Mouse (Mus musculus): ENCODE data around the gene Acss2. TPM values are rescaled to one million over a fixed set of nuclear protein-coding genes. Genes with fewer than 3 reads are reported as not detected.

The Acss2 gene
- polyA plus RNA-seq, 1 experiment from 2014 or later: 20.9 TPM

- ATAC-seq (ENCODE audit: low read depth): no peak
- peak overlapping the region; percentile 42 for H3K9ac ChIP-seq
- peaks cover 94% of the 10 kb centered on the region for H3K4me1 ChIP-seq (replicated peaks)
- H3K4me3 ChIP-seq (replicated peaks): peak overlapping the region; percentile 1; the same call in 1 of the 2 replicates
- no peak for DNase-seq
- H3K36me3 ChIP-seq: no peaks in the 10 kb centered on the region
- H3K9me3 ChIP-seq (replicated peaks): no peaks in the 10 kb centered on the region
- H3K27ac ChIP-seq: peak overlapping the region; percentile 74
- H3K27me3 ChIP-seq: no peaks in the 10 kb centered on the region
- WGBS (ENCODE audit: insufficient replicate concordance): 17% methylated on average over 6 of the region's 6 CpGs
- peak overlapping the region; percentile 39 for H3K4me2 ChIP-seq
These were observed 99.2 kb downstream of the Acss2 start for GRCm38 (mm10) chr2:155616971-155617370.

- H3K36me3 ChIP-seq: no peaks in the 10 kb centered on the region
- peak overlapping the region; percentile 74; the same call in 1 of the 2 replicates for H3K27ac ChIP-seq
- H3K4me2 ChIP-seq: no peak overlapping the region
- no peak overlapping the region for H3K9ac ChIP-seq
- H3K27me3 ChIP-seq: peaks cover 5% of the 10 kb centered on the region; the same call in 1 of the 2 replicates
- 12% methylated on average over 8 of the region's 8 CpGs for WGBS (ENCODE audit: insufficient replicate concordance)
- no peaks in the 10 kb centered on the region for H3K9me3 ChIP-seq (replicated peaks)
- H3K4me3 ChIP-seq (replicated peaks): no peak overlapping the region
- peaks cover 92% of the 10 kb centered on the region for H3K4me1 ChIP-seq (replicated peaks)
- ATAC-seq (ENCODE audit: low read depth) (peak; percentile 68), DNase-seq (peak; percentile 82)
These were observed 102.1 kb downstream of the Acss2 start for GRCm38 (mm10) chr2:155619817-155620216.

- Histone ChIP-seq H3K4me2 (no peak overlapping the region), H3K27ac (no peak overlapping the region), H3K27me3 (peaks cover 29% of the 10 kb centered on the region), H3K4me3 (replicated peaks) (no peak overlapping the region), H3K36me3 (no peaks in the 10 kb centered on the region), H3K9me3 (replicated peaks) (no peaks in the 10 kb centered on the region), H3K9ac (0 out of 2 replicates have a peak overlapping the region, but pooled peaks have one; percentile 6), H3K4me1 (replicated peaks) (peaks cover 69% of the 10 kb centered on the region)
- 24% methylated on average over 11 of the region's 11 CpGs for WGBS (ENCODE audit: insufficient replicate concordance)
- DNase-seq: no peak
- ATAC-seq (ENCODE audit: low read depth): no peak
These were observed 104.9 kb downstream of the Acss2 start for GRCm38 (mm10) chr2:155622606-155623005.

- no peak overlapping the region for H3K4me2 ChIP-seq
- no peak overlapping the region for H3K4me3 ChIP-seq (replicated peaks)
- ATAC-seq (ENCODE audit: low read depth) (no peak), DNase-seq (no peak)
- peaks cover 43% of the 10 kb centered on the region for H3K27me3 ChIP-seq
- no peak overlapping the region for H3K27ac ChIP-seq
- 63% methylated on average over 6 of the region's 6 CpGs for WGBS (ENCODE audit: insufficient replicate concordance)
- H3K36me3 ChIP-seq: no peaks in the 10 kb centered on the region
- H3K4me1 ChIP-seq (replicated peaks): peaks cover 60% of the 10 kb centered on the region
- no peaks in the 10 kb centered on the region for H3K9me3 ChIP-seq (replicated peaks)
- H3K9ac ChIP-seq: no peak overlapping the region
These were observed 106.2 kb downstream of the Acss2 start for GRCm38 (mm10) chr2:155623996-155624395.

- peaks cover 51% of the 10 kb centered on the region for H3K27me3 ChIP-seq
- ATAC-seq (ENCODE audit: low read depth) (peak; percentile 25; the same call in 1 of the 2 replicates), DNase-seq (no peak)
- no peak overlapping the region for H3K4me2 ChIP-seq
- no peak overlapping the region for H3K9ac ChIP-seq
- no peak overlapping the region for H3K27ac ChIP-seq
- H3K4me1 ChIP-seq (replicated peaks): peaks cover 60% of the 10 kb centered on the region
- H3K9me3 ChIP-seq (replicated peaks): no peaks in the 10 kb centered on the region
- no peaks in the 10 kb centered on the region for H3K36me3 ChIP-seq
- WGBS (ENCODE audit: insufficient replicate concordance): 23% methylated on average over 10 of the region's 10 CpGs
- no peak overlapping the region for H3K4me3 ChIP-seq (replicated peaks)
These were observed 107.0 kb downstream of the Acss2 start for GRCm38 (mm10) chr2:155624730-155625129.

GRCm38 (mm10) chr2:155626277-155626676 is 108.5 kb downstream of the Acss2 start:
- ATAC-seq (ENCODE audit: low read depth) (no peak), DNase-seq (no peak)
- peaks cover 66% of the 10 kb centered on the region for H3K27me3 ChIP-seq
- H3K9me3 ChIP-seq (replicated peaks): no peaks in the 10 kb centered on the region
- WGBS (ENCODE audit: insufficient replicate concordance): 60% methylated on average over 15 of the region's 15 CpGs
- H3K4me3 ChIP-seq (replicated peaks): no peak overlapping the region
- H3K36me3 ChIP-seq: no peaks in the 10 kb centered on the region
- no peak overlapping the region for H3K4me2 ChIP-seq
- H3K27ac ChIP-seq: no peak overlapping the region
- H3K9ac ChIP-seq: no peak overlapping the region
- H3K4me1 ChIP-seq (replicated peaks): peaks cover 55% of the 10 kb centered on the region

GRCm38 (mm10) chr2:155627030-155627738 is 109.4 kb downstream of the Acss2 start:
- Histone ChIP-seq H3K4me2 (no peak overlapping the region), H3K36me3 (peaks cover under 1% of the 10 kb centered on the region; the same call in 1 of the 2 replicates), H3K27ac (no peak overlapping the region), H3K27me3 (peaks cover 75% of the 10 kb centered on the region), H3K4me3 (replicated peaks) (no peak overlapping the region), H3K9ac (no peak overlapping the region), H3K4me1 (replicated peaks) (peaks cover 50% of the 10 kb centered on the region), H3K9me3 (replicated peaks) (no peaks in the 10 kb centered on the region)
- 45% methylated on average over 21 of the region's 21 CpGs for WGBS (ENCODE audit: insufficient replicate concordance)
- DNase-seq (no peak), ATAC-seq (ENCODE audit: low read depth) (no peak)

GRCm38 (mm10) chr2:155628112-155628511 is 110.4 kb downstream of the Acss2 start:
- Histone ChIP-seq H3K4me1 (replicated peaks) (peaks cover 41% of the 10 kb centered on the region), H3K27me3 (peaks cover 80% of the 10 kb centered on the region), H3K9me3 (replicated peaks) (no peaks in the 10 kb centered on the region), H3K36me3 (peaks cover 10% of the 10 kb centered on the region), H3K27ac (no peak overlapping the region), H3K4me2 (no peak overlapping the region), H3K4me3 (replicated peaks) (no peak overlapping the region), H3K9ac (no peak overlapping the region)
- WGBS (ENCODE audit: insufficient replicate concordance): 71% methylated on average over 9 of the region's 9 CpGs
- no peak for DNase-seq
- no peak for ATAC-seq (ENCODE audit: low read depth)

- no peak overlapping the region for H3K27ac ChIP-seq
- 76% methylated on average over 13 of the region's 13 CpGs for WGBS (ENCODE audit: insufficient replicate concordance)
- peak overlapping the region; percentile 60; the same call in 1 of the 2 replicates for H3K4me2 ChIP-seq
- H3K36me3 ChIP-seq: peaks cover 14% of the 10 kb centered on the region
- DNase-seq: no peak
- H3K9me3 ChIP-seq (replicated peaks): no peaks in the 10 kb centered on the region
- ATAC-seq (ENCODE audit: low read depth): no peak
- H3K4me1 ChIP-seq (replicated peaks): peaks cover 37% of the 10 kb centered on the region
- H3K9ac ChIP-seq: no peak overlapping the region
- H3K27me3 ChIP-seq: peaks cover 84% of the 10 kb centered on the region
- H3K4me3 ChIP-seq (replicated peaks): no peak overlapping the region
These were observed 110.8 kb downstream of the Acss2 start for GRCm38 (mm10) chr2:155628519-155628918.

GRCm38 (mm10) chr2:155629231-155629661 is 111.5 kb downstream of the Acss2 start:
- ATAC-seq (ENCODE audit: low read depth) (0 out of 2 replicates have a peak, but pooled peaks have one; percentile 14), DNase-seq (no peak)
- H3K36me3 ChIP-seq: peaks cover 21% of the 10 kb centered on the region
- H3K4me1 ChIP-seq (replicated peaks): peaks cover 31% of the 10 kb centered on the region
- H3K9ac ChIP-seq: 0 out of 2 replicates have a peak overlapping the region, but pooled peaks have one; percentile 23
- 6% methylated on average over 35 of the region's 35 CpGs for WGBS (ENCODE audit: insufficient replicate concordance)
- H3K4me3 ChIP-seq (replicated peaks): peak overlapping the region; percentile 40
- no peaks in the 10 kb centered on the region for H3K9me3 ChIP-seq (replicated peaks)
- H3K27ac ChIP-seq: no peak overlapping the region
- peaks cover 87% of the 10 kb centered on the region for H3K27me3 ChIP-seq
- peak overlapping the region; percentile 60 for H3K4me2 ChIP-seq

- no peak overlapping the region for H3K9ac ChIP-seq
- H3K9me3 ChIP-seq (replicated peaks): no peaks in the 10 kb centered on the region
- peaks cover 30% of the 10 kb centered on the region for H3K36me3 ChIP-seq
- peaks cover 26% of the 10 kb centered on the region for H3K4me1 ChIP-seq (replicated peaks)
- ATAC-seq (ENCODE audit: low read depth): no peak
- no peak overlapping the region for H3K4me2 ChIP-seq
- H3K27me3 ChIP-seq: peaks cover 87% of the 10 kb centered on the region
- no peak overlapping the region for H3K4me3 ChIP-seq (replicated peaks)
- 29% methylated on average over 20 of the region's 20 CpGs for WGBS (ENCODE audit: insufficient replicate concordance)
- no peak for DNase-seq
- no peak overlapping the region for H3K27ac ChIP-seq
These were observed 112.4 kb downstream of the Acss2 start for GRCm38 (mm10) chr2:155630153-155630552.

Measured in liver, embryonic 13.5 days (tissue).